Mouse (Mus musculus) liver, embryonic 13.5 days (tissue): ENCODE data around the gene Trarg1. TPM values are rescaled to one million over a fixed set of nuclear protein-coding genes. Genes with fewer than 3 reads are reported as not detected.

Source experiments
- ATAC-seq: fragments of 200-750 bp; cut with Nextera tagmentation; 2 replicates; pipeline ENCODE4 v1.8.0; 2017; ENCODE audit warnings: low read depth, mild to moderate bottlenecking, moderate number of reproducible peaks, moderate library complexity
- DNase-seq: peaks from one replicate; pipeline ENCODE4 v3.0.0; 2022
- H3K27ac ChIP-seq: fragments of 300-500 bp; sonication (generic); 2 replicates; pipeline ENCODE4 v1.5.1; 2015; ENCODE audit warnings: moderate library complexity, mild to moderate bottlenecking, inconsistent platforms
- H3K27me3 ChIP-seq: fragments of 300-500 bp; sonication (generic); 2 replicates; pipeline ENCODE4 v1.6.1; 2015; ENCODE audit warnings: mild to moderate bottlenecking, inconsistent platforms
- H3K36me3 ChIP-seq: fragments of 300-500 bp; sonication (generic); 2 replicates; pipeline ENCODE4 v1.6.1; 2015; ENCODE audit warnings: mild to moderate bottlenecking, inconsistent platforms
- H3K4me1 ChIP-seq: fragments of 300-500 bp; sonication (generic); replicated peaks from 2 replicates; pipeline ENCODE4 v1.6.1; 2015; ENCODE audit warnings: inconsistent platforms
- H3K4me2 ChIP-seq: fragments of 300-500 bp; sonication (generic); 2 replicates; pipeline ENCODE4 v1.6.1; 2015; ENCODE audit warnings: inconsistent platforms, mild to moderate bottlenecking, moderate library complexity
- H3K4me3 ChIP-seq: fragments of 300-500 bp; sonication (generic); replicated peaks from 2 replicates; pipeline ENCODE4 v1.5.1; 2015; ENCODE audit warnings: mild to moderate bottlenecking, inconsistent platforms
- H3K9ac ChIP-seq: fragments of 300-500 bp; sonication (generic); 2 replicates; pipeline ENCODE4 v1.6.1; 2015; ENCODE audit warnings: mild to moderate bottlenecking, inconsistent platforms
- H3K9me3 ChIP-seq: fragments of 300-500 bp; sonication (generic); replicated peaks from 2 replicates; pipeline ENCODE4 v1.6.1; 2016; ENCODE audit warnings: inconsistent platforms
- WGBS: fragments of 180-500 bp; shearing (Covaris S2); methylation state at CpG from one replicate; pipeline ENCODE4 v1.1.7; 2015; ENCODE audit not compliant: insufficient replicate concordance; 5-methylcytosine and 5-hydroxymethylcytosine counted together
- polyA plus RNA-seq: library from polyadenylated mRNA; unstranded; fragments of >200 nt; fragmentation: Nextera tagmentation; extraction: Ambion mirVana; gene quantifications from 2 replicates; pipeline ENCODE4 v1.2.1, GENCODE M21; 2015

Trarg1 gene
- polyA plus RNA-seq, 1 experiment from 2014 or later, result not detected

GRCm38 (mm10) chr11:76674704-76675103, 4.9 kb upstream of the Trarg1 start:
- Histone ChIP-seq H3K27ac (no peak overlapping the region), H3K27me3 (peaks cover 64% of the 10 kb centered on the region), H3K9me3 (no peaks in the 10 kb centered on the region), H3K4me1 (peaks cover 2% of the 10 kb centered on the region; the same call in 1 of the 2 replicates), H3K4me3 (no peak overlapping the region), H3K9ac (no peak overlapping the region), H3K36me3 (no peaks in the 10 kb centered on the region), H3K4me2 (no peak overlapping the region)
- 35% methylated on average over 4 of the region's 4 CpGs for WGBS
- ATAC-seq, result no peak
- no peak for DNase-seq

GRCm38 (mm10) chr11:76685604-76686003, 6.0 kb downstream of the Trarg1 start:
- Histone ChIP-seq H3K27ac (no peak overlapping the region), H3K9ac (no peak overlapping the region), H3K27me3 (no peaks in the 10 kb centered on the region), H3K9me3 (no peaks in the 10 kb centered on the region), H3K4me2 (no peak overlapping the region), H3K4me3 (no peak overlapping the region), H3K4me1 (no peaks in the 10 kb centered on the region), H3K36me3 (no peaks in the 10 kb centered on the region)
- 57% methylated on average over 2 of the region's 2 CpGs for WGBS
- ATAC-seq, result no peak
- no peak for DNase-seq

- H3K36me3 ChIP-seq, result no peaks in the 10 kb centered on the region
- DNase-seq, result no peak
- no peaks in the 10 kb centered on the region for H3K9me3 ChIP-seq
- no peak overlapping the region for H3K4me2 ChIP-seq
- no peak overlapping the region for H3K4me3 ChIP-seq
- no peaks in the 10 kb centered on the region for H3K4me1 ChIP-seq
- H3K9ac ChIP-seq, result no peak overlapping the region
- 56% methylated on average over 3 of the region's 3 CpGs for WGBS
- no peak overlapping the region for H3K27ac ChIP-seq
- no peaks in the 10 kb centered on the region for H3K27me3 ChIP-seq
- no peak for ATAC-seq
Observed at GRCm38 (mm10) chr11:76692096-76692495, 12.5 kb downstream of the Trarg1 start.

GRCm38 (mm10) chr11:76695810-76696209, 16.2 kb downstream of the Trarg1 start:
- WGBS, result 56% methylated on average over 6 of the region's 6 CpGs
- Histone ChIP-seq H3K4me1 (0 out of 2 replicates have a peak, but pooled peaks cover 2% of the 10 kb centered on the region), H3K36me3 (no peaks in the 10 kb centered on the region), H3K9ac (no peak overlapping the region), H3K27ac (no peak overlapping the region), H3K9me3 (no peaks in the 10 kb centered on the region), H3K27me3 (no peaks in the 10 kb centered on the region), H3K4me3 (no peak overlapping the region), H3K4me2 (no peak overlapping the region)
- ATAC-seq, result no peak
- no peak for DNase-seq

GRCm38 (mm10) chr11:76699626-76700025, 20.0 kb downstream of the Trarg1 start:
- no peaks in the 10 kb centered on the region for H3K9me3 ChIP-seq
- DNase-seq, result no peak

GRCm38 (mm10) chr11:76707656-76708055, 28.0 kb downstream of the Trarg1 start:
- H3K4me2 ChIP-seq, result no peak overlapping the region
- ATAC-seq (no peak), DNase-seq (no peak)
- no peak overlapping the region for H3K4me3 ChIP-seq
- no peaks in the 10 kb centered on the region for H3K27me3 ChIP-seq
- no peak overlapping the region for H3K9ac ChIP-seq
- H3K36me3 ChIP-seq, result no peaks in the 10 kb centered on the region
- H3K9me3 ChIP-seq, result no peaks in the 10 kb centered on the region
- no peak overlapping the region for H3K27ac ChIP-seq
- H3K4me1 ChIP-seq, result no peaks in the 10 kb centered on the region
- 60% methylated on average over 3 of the region's 3 CpGs for WGBS

More at GRCm38 (mm10) chr11:76699626-76700025, 20.0 kb downstream of the Trarg1 start:
- H3K4me3 ChIP-seq, result no peak overlapping the region
- peak overlapping the region; percentile 19 for H3K4me2 ChIP-seq
- no peak overlapping the region for H3K27ac ChIP-seq
- 0 out of 2 replicates have a peak, but pooled peaks cover 2% of the 10 kb centered on the region for H3K4me1 ChIP-seq
- no peaks in the 10 kb centered on the region for H3K36me3 ChIP-seq
- ATAC-seq, result no peak
- H3K9ac ChIP-seq, result no peak overlapping the region
- 48% methylated on average over 8 of the region's 9 CpGs for WGBS
- no peaks in the 10 kb centered on the region for H3K27me3 ChIP-seq

GRCm38 (mm10) chr11:76708066-76708465, 28.5 kb downstream of the Trarg1 start:
- Histone ChIP-seq H3K27ac (no peak overlapping the region), H3K27me3 (no peaks in the 10 kb centered on the region), H3K4me2 (no peak overlapping the region), H3K9ac (no peak overlapping the region), H3K9me3 (no peaks in the 10 kb centered on the region), H3K36me3 (no peaks in the 10 kb centered on the region), H3K4me3 (no peak overlapping the region), H3K4me1 (no peaks in the 10 kb centered on the region)
- WGBS, result 60% methylated on average over 1 of the region's 1 CpGs
- DNase-seq (no peak), ATAC-seq (no peak)

GRCm38 (mm10) chr11:76708881-76709280, 29.3 kb downstream of the Trarg1 start:
- H3K9me3 ChIP-seq, result no peaks in the 10 kb centered on the region
- no peaks in the 10 kb centered on the region for H3K4me1 ChIP-seq
- H3K27ac ChIP-seq, result no peak overlapping the region
- WGBS, result 50% methylated on average over 1 of the region's 1 CpGs
- ATAC-seq (no peak), DNase-seq (no peak)
- no peak overlapping the region for H3K4me2 ChIP-seq
- no peak overlapping the region for H3K4me3 ChIP-seq
- no peaks in the 10 kb centered on the region for H3K27me3 ChIP-seq
- H3K36me3 ChIP-seq, result no peaks in the 10 kb centered on the region
- no peak overlapping the region for H3K9ac ChIP-seq

- H3K27ac ChIP-seq, result no peak overlapping the region
- no peaks in the 10 kb centered on the region for H3K36me3 ChIP-seq
- ATAC-seq (no peak), DNase-seq (no peak)
- no peak overlapping the region for H3K9ac ChIP-seq
- no peaks in the 10 kb centered on the region for H3K9me3 ChIP-seq
- 36% methylated on average over 13 of the region's 17 CpGs for WGBS
- H3K27me3 ChIP-seq, result no peaks in the 10 kb centered on the region
- no peak overlapping the region for H3K4me2 ChIP-seq
- H3K4me3 ChIP-seq, result no peak overlapping the region
- H3K4me1 ChIP-seq, result no peaks in the 10 kb centered on the region
Observed at GRCm38 (mm10) chr11:76709625-76710452, 30.2 kb downstream of the Trarg1 start.

GRCm38 (mm10) chr11:76717000-76717399, 37.4 kb downstream of the Trarg1 start:
- Histone ChIP-seq H3K9ac (no peak overlapping the region), H3K27ac (no peak overlapping the region), H3K9me3 (no peaks in the 10 kb centered on the region), H3K36me3 (no peaks in the 10 kb centered on the region), H3K4me2 (no peak overlapping the region), H3K27me3 (no peaks in the 10 kb centered on the region), H3K4me1 (no peaks in the 10 kb centered on the region), H3K4me3 (no peak overlapping the region)
- DNase-seq (no peak), ATAC-seq (no peak)
- 63% methylated on average over 4 of the region's 4 CpGs for WGBS

GRCm38 (mm10) chr11:76723911-76724310, 44.3 kb downstream of the Trarg1 start:
- ATAC-seq (no peak), DNase-seq (no peak)
- H3K27ac ChIP-seq, result no peak overlapping the region
- H3K9ac ChIP-seq, result no peak overlapping the region
- 74% methylated on average over 8 of the region's 8 CpGs for WGBS
- H3K4me1 ChIP-seq, result no peaks in the 10 kb centered on the region
- H3K4me3 ChIP-seq, result no peak overlapping the region
- peaks cover 4% of the 10 kb centered on the region for H3K36me3 ChIP-seq
- H3K9me3 ChIP-seq, result no peaks in the 10 kb centered on the region
- no peak overlapping the region for H3K4me2 ChIP-seq
- no peaks in the 10 kb centered on the region for H3K27me3 ChIP-seq

- H3K27me3 ChIP-seq, result no peaks in the 10 kb centered on the region
- ATAC-seq, result no peak
Observed at GRCm38 (mm10) chr11:76728093-76728492, 48.5 kb downstream of the Trarg1 start.

More at GRCm38 (mm10) chr11:76728093-76728492, 48.5 kb downstream of the Trarg1 start:
- 88% methylated on average over 11 of the region's 11 CpGs for WGBS
- no peak for DNase-seq
- H3K27ac ChIP-seq, result no peak overlapping the region
- H3K9ac ChIP-seq, result no peak overlapping the region
- no peaks in the 10 kb centered on the region for H3K9me3 ChIP-seq
- H3K4me2 ChIP-seq, result no peak overlapping the region
- no peaks in the 10 kb centered on the region for H3K4me1 ChIP-seq
- H3K36me3 ChIP-seq, result peaks cover 31% of the 10 kb centered on the region
- H3K4me3 ChIP-seq, result no peak overlapping the region
